Mouse (Mus musculus) heart, embryonic 16.5 days (tissue): ENCODE measurements around the gene Anks3. TPM values are rescaled to one million over a fixed set of nuclear protein-coding genes. Genes with fewer than 3 reads are reported as not detected.

Experiments used
- ATAC-seq: fragments of 200-750 bp; cut with Nextera tagmentation; replicated peaks from 2 replicates; pipeline ENCODE4 v1.8.0; 2017; ENCODE audit warnings: moderate number of reproducible peaks; ENCODE audit not compliant: insufficient read depth, low FRiP score; ENCODE audit errors: extremely low read depth
- H3K27ac ChIP-seq: fragments of 300-500 bp; sonication (generic); 2 replicates; pipeline ENCODE4 v1.5.1; 2014; ENCODE audit warnings: mild to moderate bottlenecking, low read length, control low read depth, moderate library complexity
- H3K27me3 ChIP-seq: fragments of 300-500 bp; sonication (generic); 2 replicates; pipeline ENCODE4 v1.6.1; 2014; ENCODE audit warnings: low read length, mixed read lengths; ENCODE audit not compliant: control insufficient read depth, insufficient read depth
- H3K36me3 ChIP-seq: fragments of 300-500 bp; sonication (generic); 2 replicates; pipeline ENCODE4 v1.6.1; 2014; ENCODE audit not compliant: control insufficient read depth, insufficient read depth
- H3K4me1 ChIP-seq: fragments of 300-500 bp; sonication (generic); 2 replicates; pipeline ENCODE4 v1.6.1; 2014; ENCODE audit warnings: low read length, mixed read lengths; ENCODE audit not compliant: control insufficient read depth, insufficient read depth
- H3K4me2 ChIP-seq: fragments of 300-500 bp; sonication (generic); 2 replicates; pipeline ENCODE4 v1.6.1; 2014; ENCODE audit warnings: low read depth, mild to moderate bottlenecking, control low read depth, low read length
- H3K4me3 ChIP-seq: fragments of 300-500 bp; sonication (generic); 2 replicates; pipeline ENCODE4 v1.5.1; 2014; ENCODE audit warnings: mild to moderate bottlenecking, control low read depth, low read length
- H3K9ac ChIP-seq: fragments of 300-500 bp; sonication (generic); 2 replicates; pipeline ENCODE4 v1.6.1; 2014; ENCODE audit warnings: low read length, control low read depth
- H3K9me3 ChIP-seq: fragments of 300-500 bp; sonication (generic); replicated peaks from 2 replicates; pipeline ENCODE4 v1.6.1; 2016; ENCODE audit warnings: low read length; ENCODE audit not compliant: control insufficient read depth
- WGBS: fragments of 180-500 bp; shearing (Covaris S2); extraction: QIAGEN DNeasy Blood & Tissue Kit; methylation state at CpG from one replicate; pipeline ENCODE4 v1.1.7; 2014; 5-methylcytosine and 5-hydroxymethylcytosine counted together
- polyA plus RNA-seq: library from polyadenylated mRNA; unstranded; fragments of >200 nt; fragmentation: Nextera tagmentation; extraction: Ambion mirVana; gene quantifications from 2 replicates; pipeline ENCODE4 v1.2.1, GENCODE M21; 2015

Anks3 gene
- polyA plus RNA-seq, 1 experiment from 2014 or later, result 34.8 TPM

- 67% methylated on average over 3 of the region's 3 CpGs for WGBS
These were observed 36.6 kb upstream of the Anks3 start for GRCm38 (mm10) chr16:5000611-5001010.

GRCm38 (mm10) chr16:4998984-4999383, 35.0 kb upstream of the Anks3 start:
- ATAC-seq, result no peak
- 69% methylated on average over 1 of the region's 1 CpGs for WGBS
- H3K9ac ChIP-seq, result no peak overlapping the region

More at GRCm38 (mm10) chr16:5000611-5001010, 36.6 kb upstream of the Anks3 start:
- Histone ChIP-seq H3K9me3 (no peaks in the 10 kb centered on the region), H3K27ac (no peak overlapping the region), H3K9ac (no peak overlapping the region), H3K4me1 (no peaks in the 10 kb centered on the region; the same call in 1 of the 2 replicates), H3K27me3 (no peaks in the 10 kb centered on the region), H3K4me3 (no peak overlapping the region), H3K36me3 (no peaks in the 10 kb centered on the region), H3K4me2 (no peak overlapping the region)
- no peak for ATAC-seq

GRCm38 (mm10) chr16:4997553-4997952, 33.5 kb upstream of the Anks3 start, which contains the start of gene Sept12:
Gene Sept12 (minus strand): TSS chr16:4997852.
- no peak for ATAC-seq
- no peaks in the 10 kb centered on the region for H3K9me3 ChIP-seq
- no peak within 1 kb of the TSS for H3K9ac ChIP-seq
- no peak within 1 kb of the TSS for H3K4me3 ChIP-seq
- no peaks in the 10 kb centered on the region for H3K36me3 ChIP-seq
- H3K4me1 ChIP-seq, result no peaks in the 10 kb centered on the region; the same call in 1 of the 2 replicates
- H3K4me2 ChIP-seq, result no peak within 1 kb of the TSS
- no peak within 1 kb of the TSS for H3K27ac ChIP-seq
- H3K27me3 ChIP-seq, result no peaks in the 10 kb centered on the region
- 33% methylated on average over 3 of the region's 3 CpGs for WGBS

More at GRCm38 (mm10) chr16:4998984-4999383, 35.0 kb upstream of the Anks3 start:
- Histone ChIP-seq H3K4me1 (no peaks in the 10 kb centered on the region; the same call in 1 of the 2 replicates), H3K9me3 (no peaks in the 10 kb centered on the region), H3K36me3 (no peaks in the 10 kb centered on the region), H3K27ac (no peak overlapping the region), H3K4me3 (no peak overlapping the region), H3K27me3 (no peaks in the 10 kb centered on the region), H3K4me2 (no peak overlapping the region)

- H3K9me3 ChIP-seq, result no peaks in the 10 kb centered on the region
- no peaks in the 10 kb centered on the region for H3K27me3 ChIP-seq
- ATAC-seq, result no peak
- no peak overlapping the region for H3K9ac ChIP-seq
- WGBS, result 62% methylated on average over 4 of the region's 4 CpGs
- no peaks in the 10 kb centered on the region for H3K36me3 ChIP-seq
- H3K4me1 ChIP-seq, result no peaks in the 10 kb centered on the region; the same call in 1 of the 2 replicates
- H3K27ac ChIP-seq, result no peak overlapping the region
- no peak overlapping the region for H3K4me2 ChIP-seq
- H3K4me3 ChIP-seq, result no peak overlapping the region
These were observed 29.3 kb upstream of the Anks3 start for GRCm38 (mm10) chr16:4993276-4993675.

GRCm38 (mm10) chr16:4984717-4985116, 20.7 kb upstream of the Anks3 start:
- Histone ChIP-seq H3K9ac (no peak overlapping the region), H3K4me1 (no peaks in the 10 kb centered on the region), H3K9me3 (no peaks in the 10 kb centered on the region), H3K4me3 (no peak overlapping the region), H3K4me2 (no peak overlapping the region), H3K36me3 (no peaks in the 10 kb centered on the region), H3K27ac (no peak overlapping the region), H3K27me3 (no peaks in the 10 kb centered on the region)
- 90% methylated on average over 12 of the region's 12 CpGs for WGBS
- ATAC-seq, result no peak

GRCm38 (mm10) chr16:4979755-4980380, 15.9 kb upstream of the Anks3 start:
- no peaks in the 10 kb centered on the region for H3K9me3 ChIP-seq
- WGBS, result 72% methylated on average over 4 of the region's 4 CpGs
- H3K27me3 ChIP-seq, result no peaks in the 10 kb centered on the region
- H3K36me3 ChIP-seq, result no peaks in the 10 kb centered on the region
- H3K4me1 ChIP-seq, result peaks cover 11% of the 10 kb centered on the region
- no peak overlapping the region for H3K4me3 ChIP-seq
- ATAC-seq, result no peak
- H3K27ac ChIP-seq, result no peak overlapping the region
- no peak overlapping the region for H3K9ac ChIP-seq
- no peak overlapping the region for H3K4me2 ChIP-seq

- H3K4me2 ChIP-seq, result peak overlapping the region; percentile 11; the same call in 1 of the 2 replicates
- peaks cover 11% of the 10 kb centered on the region for H3K4me1 ChIP-seq
- peak; percentile 82 for ATAC-seq
- H3K27ac ChIP-seq, result peak overlapping the region; percentile 83
- no peaks in the 10 kb centered on the region for H3K36me3 ChIP-seq
- WGBS, result 32% methylated on average over 5 of the region's 5 CpGs
- no peak overlapping the region for H3K4me3 ChIP-seq
- no peaks in the 10 kb centered on the region for H3K27me3 ChIP-seq
- H3K9me3 ChIP-seq, result no peaks in the 10 kb centered on the region
- H3K9ac ChIP-seq, result no peak overlapping the region
These were observed 14.5 kb upstream of the Anks3 start for GRCm38 (mm10) chr16:4978275-4979051.

- Histone ChIP-seq H3K9ac (no peak overlapping the region), H3K27me3 (no peaks in the 10 kb centered on the region), H3K9me3 (no peaks in the 10 kb centered on the region), H3K27ac (no peak overlapping the region), H3K4me3 (no peak overlapping the region), H3K36me3 (no peaks in the 10 kb centered on the region), H3K4me1 (peaks cover 17% of the 10 kb centered on the region), H3K4me2 (no peak overlapping the region)
- ATAC-seq, result no peak
- 56% methylated on average over 2 of the region's 2 CpGs for WGBS
These were observed 12.2 kb upstream of the Anks3 start for GRCm38 (mm10) chr16:4976180-4976579.

- 82% methylated on average over 5 of the region's 5 CpGs for WGBS
- no peak for ATAC-seq
- H3K4me2 ChIP-seq, result no peak overlapping the region
These were observed 10.5 kb upstream of the Anks3 start for GRCm38 (mm10) chr16:4974521-4974920.

More at GRCm38 (mm10) chr16:4974521-4974920, 10.5 kb upstream of the Anks3 start:
- Histone ChIP-seq H3K9ac (no peak overlapping the region), H3K4me1 (peaks cover 17% of the 10 kb centered on the region), H3K4me3 (no peak overlapping the region), H3K36me3 (no peaks in the 10 kb centered on the region), H3K27ac (no peak overlapping the region), H3K27me3 (no peaks in the 10 kb centered on the region), H3K9me3 (no peaks in the 10 kb centered on the region)
